Mouse (Mus musculus): ENCODE measurements around the gene Mthfd2.
"Not testable (repeated sequence)": the region's sequence is repeated elsewhere in the genome, so short reads cannot be mapped to it uniquely, and the experiment has no call there.

Gene Mthfd2

GRCm38 (mm10) chr6:83325525-83326393, at the start of gene Mthfd2, which contains the start of gene Mob1a:
Gene Mthfd2, minus strand, starts transcription at chr6:83325908.
Gene Mob1a, plus strand, starts transcription at chr6:83326016.
- DNase-seq: peak; percentile 96

GRCm38 (mm10) chr6:83373704-83374300, 48.1 kb upstream of the Mthfd2 start:
- no peak for DNase-seq

- peak; percentile 62 for DNase-seq
Observed at GRCm38 (mm10) chr6:83371350-83371749, 45.6 kb upstream of the Mthfd2 start.

GRCm38 (mm10) chr6:83370316-83370965, 44.7 kb upstream of the Mthfd2 start:
- no peak for DNase-seq

DNA sequence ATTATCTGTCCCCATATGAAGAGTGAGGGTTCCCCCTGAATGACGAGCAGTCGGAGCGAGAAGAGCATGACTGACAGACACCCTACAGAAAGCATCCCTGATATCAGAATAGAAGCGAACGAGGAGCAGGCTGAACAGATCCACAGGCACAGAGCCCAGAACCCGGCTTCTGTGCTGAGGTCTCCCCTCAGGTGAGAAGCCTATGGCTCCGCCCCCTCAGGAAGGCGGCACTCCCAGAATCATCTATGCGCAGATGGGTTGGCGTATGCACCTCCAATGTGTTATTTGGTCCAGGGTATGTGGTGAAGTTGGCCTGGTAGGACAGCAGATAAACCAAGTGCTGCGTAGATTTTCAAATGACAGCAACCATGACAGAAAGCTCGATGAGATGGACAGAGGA, 37.4 kb upstream of the Mthfd2 start:
- no peak for DNase-seq

DNA sequence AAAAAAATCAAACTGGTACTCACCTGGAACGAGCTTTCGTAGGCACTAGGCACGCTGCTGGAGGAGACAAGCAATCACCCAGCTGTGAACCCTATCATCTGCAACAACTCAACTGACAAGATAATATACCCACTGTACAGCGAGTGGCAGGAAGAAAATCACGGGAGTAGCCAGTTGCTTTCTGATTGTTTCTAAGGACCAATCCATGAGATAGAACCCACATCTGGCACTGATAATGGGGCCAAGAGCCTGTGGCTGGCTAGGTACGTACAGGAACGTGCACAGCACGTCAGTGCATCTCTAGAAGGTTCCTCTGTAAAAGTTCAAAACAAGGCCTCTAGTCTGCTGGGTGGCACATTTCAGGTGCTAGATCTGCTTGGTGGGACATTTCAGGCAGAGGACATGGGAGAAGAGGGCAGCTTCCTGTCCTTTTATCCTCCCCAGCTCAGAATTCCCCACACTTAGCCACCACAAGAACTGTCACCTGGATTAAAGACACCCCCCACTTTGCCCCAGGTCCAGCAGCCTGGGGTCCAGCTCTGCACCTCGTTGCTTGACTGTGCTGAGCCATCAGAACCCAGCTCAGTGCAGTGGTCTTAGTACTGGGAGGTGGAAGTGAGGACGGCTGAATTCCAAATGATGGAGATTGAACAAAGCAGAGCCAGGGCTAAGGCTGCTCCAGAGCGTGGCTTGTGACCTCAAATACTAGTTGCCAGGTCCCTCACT, 36.0 kb upstream of the Mthfd2 start:
- no peak for DNase-seq

DNA sequence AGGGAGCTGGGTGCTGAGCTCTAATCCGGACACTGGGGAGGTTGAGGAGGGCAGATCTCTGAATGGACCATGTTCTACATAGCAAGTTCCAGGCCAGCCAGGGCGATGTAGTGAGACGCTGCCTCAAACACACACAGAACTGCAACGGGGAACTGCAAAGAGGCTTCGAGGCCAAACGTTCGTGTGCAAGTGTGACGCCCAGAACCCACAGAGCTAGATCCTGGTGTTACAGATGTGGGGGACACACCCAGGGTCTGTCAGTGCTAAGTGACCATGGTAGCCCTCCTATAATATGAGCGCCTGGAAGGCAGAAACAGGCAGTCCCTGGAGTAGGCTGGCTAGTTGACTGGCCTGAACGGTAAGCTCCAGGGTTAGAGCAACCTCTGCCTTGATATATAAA, 31.7 kb upstream of the Mthfd2 start:
- peak; percentile 1 for DNase-seq

GRCm38 (mm10) chr6:83356569-83357138, 30.9 kb upstream of the Mthfd2 start:
- peak; percentile 82 for DNase-seq

DNA sequence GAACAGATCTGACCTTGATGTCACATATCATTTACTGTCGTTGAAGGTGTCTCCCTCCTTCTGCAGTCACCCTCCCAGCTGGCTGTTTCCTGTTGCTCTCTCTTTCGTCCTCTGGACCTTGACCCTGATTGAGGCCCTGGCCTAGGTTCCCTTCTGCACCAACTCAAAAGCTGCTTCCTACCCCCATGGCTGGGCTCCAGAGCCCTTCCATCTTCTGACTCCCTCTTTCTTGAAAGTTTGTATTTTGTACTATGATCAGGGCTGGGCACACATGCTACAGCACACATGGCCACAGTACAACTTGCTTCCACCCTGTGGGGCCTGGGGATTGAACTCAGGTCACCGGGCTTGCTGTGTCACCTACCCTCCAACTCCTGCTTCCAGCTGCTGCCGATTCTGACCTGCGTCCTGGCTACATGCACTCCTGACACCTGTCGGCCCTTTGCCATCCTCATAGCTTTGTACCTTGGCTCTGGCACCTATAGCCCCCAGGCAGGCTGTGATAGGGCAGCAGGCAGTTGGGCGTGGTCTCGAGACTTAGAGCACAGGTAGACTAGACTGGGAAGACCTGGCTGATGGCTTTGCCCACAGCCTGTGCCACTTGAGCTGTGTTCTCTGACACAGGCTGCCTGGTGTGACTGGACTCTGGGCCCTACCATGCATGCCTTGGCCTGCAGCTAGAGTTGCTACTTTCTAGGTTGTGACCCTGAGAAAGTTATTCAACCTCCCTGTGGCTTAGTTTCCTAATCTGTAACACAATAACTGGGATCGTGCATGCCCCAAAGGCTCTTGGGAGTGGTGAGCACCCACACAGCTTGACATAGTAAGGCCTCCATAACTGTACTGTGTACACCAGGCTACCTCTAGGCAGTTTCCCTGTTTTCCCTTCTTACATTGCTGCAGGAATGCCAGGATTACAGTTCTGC, 29.4 kb upstream of the Mthfd2 start:
- no peak for DNase-seq

- DNase-seq: peak; percentile 60
Observed at GRCm38 (mm10) chr6:83352666-83353410, 27.1 kb upstream of the Mthfd2 start.

- no peak for DNase-seq
Observed at GRCm38 (mm10) chr6:83351490-83352160, 25.9 kb upstream of the Mthfd2 start.

GRCm38 (mm10) chr6:83350851-83351405, 25.2 kb upstream of the Mthfd2 start:
- DNase-seq: no peak

- no peak for DNase-seq
Observed at GRCm38 (mm10) chr6:83350172-83350571, 24.5 kb upstream of the Mthfd2 start.

DNA sequence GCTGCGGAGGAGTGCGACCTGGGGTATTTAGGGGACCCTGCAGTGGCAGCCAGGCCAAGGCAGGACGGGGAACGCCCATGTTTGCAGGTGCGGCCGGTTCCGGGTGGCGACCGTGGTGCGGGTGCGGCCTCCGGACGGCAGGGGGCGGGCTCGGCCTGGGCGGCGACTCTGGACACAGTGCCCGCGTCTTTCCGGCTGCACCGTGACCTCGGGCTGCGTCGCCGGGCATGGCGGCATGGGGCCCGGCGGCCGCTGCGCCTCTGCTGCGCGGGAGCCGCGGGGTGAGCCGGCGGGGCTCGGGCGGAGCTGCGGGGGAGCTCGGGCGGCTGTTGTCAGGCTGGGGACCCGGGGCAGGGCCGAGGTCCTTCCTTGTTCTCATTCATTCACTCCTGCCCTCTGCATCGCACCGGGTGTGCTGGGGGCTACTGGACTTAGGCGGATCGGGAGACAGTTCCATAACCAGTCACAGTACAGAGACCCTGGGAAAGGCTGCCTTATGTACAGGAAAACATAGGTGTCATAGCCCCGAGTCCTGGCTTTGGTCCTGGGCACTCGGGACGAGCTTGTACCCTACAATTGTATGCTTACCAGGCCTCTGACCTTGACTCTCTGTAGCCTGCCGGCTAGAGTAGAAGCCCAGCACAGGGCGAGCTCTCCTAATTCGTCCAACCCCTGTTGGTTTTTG, 23.7 kb upstream of the Mthfd2 start:
- peak; percentile 90 for DNase-seq

GRCm38 (mm10) chr6:83348873-83349272, 23.2 kb upstream of the Mthfd2 start, which contains the start of gene Bola3:
Gene Bola3, plus strand, starts transcription at chr6:83349147.
- DNase-seq: no peak

DNA sequence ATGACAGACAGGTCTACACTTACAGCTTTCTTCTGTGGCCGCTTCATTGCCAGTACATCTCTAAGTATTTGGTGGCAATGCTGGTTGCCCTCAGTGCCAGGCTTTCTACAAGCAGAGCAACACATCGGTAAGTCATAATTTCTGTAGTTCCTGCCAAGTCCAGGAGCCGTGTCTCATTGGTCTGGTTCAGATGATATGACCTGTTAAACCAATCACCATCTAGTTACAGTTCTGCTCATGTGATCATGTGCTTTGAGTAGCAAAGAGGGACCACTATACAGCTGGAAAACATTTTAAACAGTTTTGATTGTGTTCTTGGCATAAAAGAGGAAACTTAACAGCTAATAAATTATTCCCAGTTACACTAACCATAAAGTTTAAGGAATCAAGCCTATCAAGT, 22.2 kb upstream of the Mthfd2 start:
- no peak for DNase-seq

- not testable (repeated sequence) for DNase-seq
Observed at GRCm38 (mm10) chr6:83345285-83345684, 19.6 kb upstream of the Mthfd2 start.

- no peak for DNase-seq
Observed at GRCm38 (mm10) chr6:83342957-83343356, 17.2 kb upstream of the Mthfd2 start.

GRCm38 (mm10) chr6:83341387-83341786, 15.7 kb upstream of the Mthfd2 start:
- DNase-seq: no peak

Measured in right cerebral cortex, adult 18-20 months (tissue).